Mouse (Mus musculus) C2C12 (cell line): Measurements from ENCODE around the gene Otub2.

Source experiments
- CEBPB ChIP-seq: IDR thresholded peaks from one replicate; pipeline ENCODE4 v1.6.1; 2011; ENCODE audit warnings: low read depth, mild to moderate bottlenecking, control low read depth, moderate library complexity
- CTCF ChIP-seq: IDR thresholded peaks from one replicate; pipeline ENCODE4 v1.5.1; 2011; ENCODE audit not compliant: control insufficient read depth, insufficient read depth, insufficient read length
- MAX ChIP-seq: IDR thresholded peaks from one replicate; pipeline ENCODE4 v1.6.1; 2011; ENCODE audit warnings: mild to moderate bottlenecking, control low read depth
- USF1 ChIP-seq: IDR thresholded peaks from one replicate; pipeline ENCODE4 v1.6.1; 2011; ENCODE audit warnings: low read depth, mild to moderate bottlenecking, control low read depth, moderate library complexity

DNA sequence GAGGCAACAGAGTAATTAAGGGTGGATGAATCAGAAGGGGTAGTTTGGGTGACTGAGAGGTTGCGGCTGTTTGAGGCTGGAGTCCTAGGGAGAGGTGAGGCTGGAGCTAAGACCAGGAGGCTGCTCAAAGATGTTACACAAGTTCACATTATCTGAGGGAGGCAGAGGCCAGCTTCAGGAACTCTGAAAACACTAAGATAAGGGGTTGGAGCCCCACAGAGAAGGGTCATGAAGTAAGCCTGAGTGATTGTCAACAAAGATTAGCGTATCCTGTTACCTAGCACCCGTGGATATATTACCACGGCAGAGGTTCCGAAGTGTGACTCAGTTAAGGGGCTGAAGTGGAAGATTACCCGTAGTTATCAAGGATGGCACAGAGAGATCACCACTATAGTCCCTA, 5.0 kb downstream of the Otub2 start:
- TF ChIP-seq CTCF (no peak), USF1 (no peak), CEBPB (no peak), MAX (no peak)
